Mouse (Mus musculus): ENCODE results near the gene Speg.

The Speg gene

GRCm38 (mm10) chr1:75374950-75375936 is at the start of gene Speg:
TSS of gene Speg (plus strand) at chr1:75375297.
- DNase-seq (ENCODE audit: low read depth, low spot score), result no peak

- no peak for DNase-seq (ENCODE audit: low read depth, low spot score)
These were observed 47.6 kb upstream of the Speg start for GRCm38 (mm10) chr1:75327461-75327860.

GRCm38 (mm10) chr1:75331271-75331670 is 43.8 kb upstream of the Speg start:
- DNase-seq (ENCODE audit: low read depth, low spot score), result no peak

- DNase-seq (ENCODE audit: low read depth, low spot score), result no peak
These were observed 38.6 kb upstream of the Speg start for GRCm38 (mm10) chr1:75336461-75336860.

- DNase-seq (ENCODE audit: low read depth, low spot score), result no peak
These were observed 38.0 kb upstream of the Speg start for GRCm38 (mm10) chr1:75337097-75337496.

GRCm38 (mm10) chr1:75338091-75338694 is 36.9 kb upstream of the Speg start:
- DNase-seq (ENCODE audit: low read depth, low spot score), result no peak

- no peak for DNase-seq (ENCODE audit: low read depth, low spot score)
These were observed 35.8 kb upstream of the Speg start for GRCm38 (mm10) chr1:75339337-75339736.

- DNase-seq (ENCODE audit: low read depth, low spot score), result no peak
These were observed 34.6 kb upstream of the Speg start for GRCm38 (mm10) chr1:75340519-75340918.

GRCm38 (mm10) chr1:75342874-75343416 is 32.2 kb upstream of the Speg start:
- DNase-seq (ENCODE audit: low read depth, low spot score), result peak; percentile 54

- no peak for DNase-seq (ENCODE audit: low read depth, low spot score)
These were observed 30.6 kb upstream of the Speg start for GRCm38 (mm10) chr1:75344291-75345035.

GRCm38 (mm10) chr1:75345036-75345935 is 29.8 kb upstream of the Speg start:
- DNase-seq (ENCODE audit: low read depth, low spot score), result no peak

GRCm38 (mm10) chr1:75347279-75347678 is 27.8 kb upstream of the Speg start:
- no peak for DNase-seq (ENCODE audit: low read depth, low spot score)

GRCm38 (mm10) chr1:75349275-75349674 is 25.8 kb upstream of the Speg start:
- no peak for DNase-seq (ENCODE audit: low read depth, low spot score)

GRCm38 (mm10) chr1:75357261-75357660 is 17.8 kb upstream of the Speg start:
- no peak for DNase-seq (ENCODE audit: low read depth, low spot score)

GRCm38 (mm10) chr1:75358009-75358408 is 17.1 kb upstream of the Speg start:
- DNase-seq (ENCODE audit: low read depth, low spot score), result no peak

- DNase-seq (ENCODE audit: low read depth, low spot score), result no peak
These were observed 15.8 kb upstream of the Speg start for GRCm38 (mm10) chr1:75359346-75359745.

- no peak for DNase-seq (ENCODE audit: low read depth, low spot score)
These were observed 14.7 kb upstream of the Speg start, which contains the start of gene Des for GRCm38 (mm10) chr1:75360112-75361031. TSS of gene Des (plus strand) at chr1:75360329.

- DNase-seq (ENCODE audit: low read depth, low spot score), result no peak
These were observed 14.0 kb upstream of the Speg start for GRCm38 (mm10) chr1:75361123-75361522.

GRCm38 (mm10) chr1:75361750-75362149 is 13.3 kb upstream of the Speg start:
- DNase-seq (ENCODE audit: low read depth, low spot score), result no peak

GRCm38 (mm10) chr1:75363868-75364267 is 11.2 kb upstream of the Speg start:
- DNase-seq (ENCODE audit: low read depth, low spot score), result no peak
